Mouse (Mus musculus): ENCODE measurements around the gene Cercam.

DNA sequence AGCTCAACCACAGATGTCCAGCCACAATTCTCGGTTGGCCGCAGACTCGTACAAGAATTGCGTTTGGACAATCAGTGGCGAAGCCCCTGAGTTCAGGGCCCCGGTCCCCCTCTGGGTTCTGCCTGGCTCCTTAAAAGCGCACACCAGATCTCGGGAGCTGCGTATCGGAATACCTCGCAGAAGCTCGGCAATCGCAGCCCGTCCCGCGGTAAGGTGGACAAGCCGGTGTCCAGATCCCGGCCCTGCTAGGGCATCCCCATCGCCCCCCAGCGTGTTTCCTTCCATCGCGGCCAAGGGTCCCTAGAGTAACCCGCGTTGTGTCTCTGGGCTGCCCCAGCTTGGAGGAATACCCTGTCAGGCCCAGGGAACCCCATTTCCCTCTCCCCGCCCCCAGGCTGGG, 23.3 kb upstream of the Cercam start:
- no peak for TF ChIP-seq POLR2A (IDR thresholded peaks at IDR 0.05; ENCODE audit: low read depth, low read length)
- no peak for TF ChIP-seq CTCF (IDR thresholded peaks at IDR 0.05; ENCODE audit: borderline replicate concordance, insufficient read depth, low read length)

Measured in embryonic fibroblast, embryonic 13.5 days (primary cell).